29 mouse cellular contexts compared by ENCODE assay signal in genomic region chr2:59378096-59378495, GRCm38 (mm10).
"Had no signal": no experiment of that assay in that cellular context is flagged by ENCODE, and none has a peak within 500 bp of the region (broad histone marks: within the 10 kb centered on the region; RNA-seq: fewer than 3 reads in every experiment).

No protein-coding gene starts in this region.

- H3K9me3 ChIP-seq: heart, embryonic 13.5 days; heart, embryonic 15.5 days; hindbrain, embryonic 12.5 days; intestine, embryonic 15.5 days; limb, embryonic 12.5 days; liver, embryonic 13.5 days; liver, embryonic 15.5 days had no signal

- ATAC-seq: hindbrain, embryonic 16.5 days; inflammation-experienced regulatory T-cells, adult 6 months; intestine, embryonic 15.5 days; intestine, postnatal 0 days had no signal

- H3K4me2 ChIP-seq: heart, embryonic 11.5 days; heart, embryonic 13.5 days; heart, embryonic 15.5 days; hindbrain, embryonic 12.5 days; hindbrain, embryonic 14.5 days; intestine, embryonic 15.5 days; limb, embryonic 12.5 days; liver, embryonic 11.5 days; liver, embryonic 13.5 days; liver, embryonic 15.5 days had no signal

- H3K27me3 ChIP-seq: heart, embryonic 13.5 days; heart, embryonic 15.5 days; hindbrain, embryonic 12.5 days; intestine, embryonic 15.5 days; limb, embryonic 12.5 days; liver, embryonic 13.5 days; liver, embryonic 15.5 days had no signal

- H3K9ac ChIP-seq: heart, embryonic 13.5 days; heart, embryonic 15.5 days; hindbrain, embryonic 12.5 days; hindbrain, embryonic 14.5 days; intestine, embryonic 15.5 days; limb, embryonic 12.5 days; liver, embryonic 13.5 days; liver, embryonic 15.5 days had no signal

- H3K4me3 ChIP-seq: heart, adult 2 months; heart, embryonic 13.5 days; heart, embryonic 15.5 days; hindbrain, embryonic 12.5 days; intestine, embryonic 15.5 days; layer of hippocampus, adult 2 months; limb, embryonic 12.5 days; liver, embryonic 13.5 days; liver, embryonic 15.5 days had no signal

- H3K27ac ChIP-seq: heart, adult 2 months; heart, embryonic 13.5 days; heart, embryonic 15.5 days; hindbrain, embryonic 12.5 days; hindbrain, embryonic 14.5 days; intestine, embryonic 15.5 days; layer of hippocampus, adult 2 months; limb, embryonic 12.5 days; liver, embryonic 13.5 days; liver, embryonic 15.5 days had no signal

- H3K4me1 ChIP-seq: heart, embryonic 13.5 days; heart, embryonic 15.5 days; hindbrain, embryonic 12.5 days; intestine, embryonic 15.5 days; limb, embryonic 12.5 days; liver, embryonic 13.5 days; liver, embryonic 15.5 days had no signal

- H3K36me3 ChIP-seq: heart, embryonic 13.5 days; heart, embryonic 15.5 days; hindbrain, embryonic 12.5 days; intestine, embryonic 15.5 days; limb, embryonic 12.5 days; liver, embryonic 13.5 days; liver, embryonic 15.5 days had no signal

- DNase-seq: gastrocnemius, postnatal 14 days; gastrocnemius, postnatal 36 days; heart, adult 11 months; heart, adult 2 months; heart, postnatal 14 days; heart, postnatal 36 days; kidney, adult 18-20 months; kidney, adult 8-10 months; kidney, postnatal 10 days; kidney, postnatal 25 days; kidney, postnatal 4 days; layer of hippocampus, adult 9-11 months; layer of hippocampus, postnatal 36 days; left cerebral cortex, postnatal 4 days; liver; liver, embryonic 13.5 days had no signal
